Mouse (Mus musculus): ENCODE data around the gene Tsc22d2.
A peak's percentile ranks its signal among the peaks of the same experiment; 100 is the strongest.
"Not testable (repeated sequence)": the region's sequence is repeated elsewhere in the genome, so short reads cannot be mapped to it uniquely, and the experiment has no call there.

Gene Tsc22d2

GRCm38 (mm10) chr3:58434414-58434813 is 19.9 kb downstream of the Tsc22d2 start:
- DNase-seq: no peak

GRCm38 (mm10) chr3:58448230-58448629 is 33.7 kb downstream of the Tsc22d2 start:
- DNase-seq: peak; percentile 42

- no peak for DNase-seq
These were observed 35.0 kb downstream of the Tsc22d2 start for GRCm38 (mm10) chr3:58449487-58449886.

GRCm38 (mm10) chr3:58454414-58455205 is 40.1 kb downstream of the Tsc22d2 start:
- DNase-seq: no peak

- DNase-seq: no peak
These were observed 40.7 kb downstream of the Tsc22d2 start for GRCm38 (mm10) chr3:58455255-58455654.

- DNase-seq: peak; percentile 9
These were observed 55.3 kb downstream of the Tsc22d2 start for GRCm38 (mm10) chr3:58469655-58470437.

- not testable (repeated sequence) for DNase-seq
These were observed 60.8 kb downstream of the Tsc22d2 start for GRCm38 (mm10) chr3:58475298-58475697.

GRCm38 (mm10) chr3:58478755-58479455 is 64.4 kb downstream of the Tsc22d2 start:
- no peak for DNase-seq

- DNase-seq: peak; percentile 35
These were observed 71.4 kb downstream of the Tsc22d2 start for GRCm38 (mm10) chr3:58485883-58486282.

GRCm38 (mm10) chr3:58487121-58487520 is 72.6 kb downstream of the Tsc22d2 start:
- DNase-seq: no peak

GRCm38 (mm10) chr3:58487999-58488775 is 73.7 kb downstream of the Tsc22d2 start:
- no peak for DNase-seq

- DNase-seq: peak; percentile 36
These were observed 76.3 kb downstream of the Tsc22d2 start for GRCm38 (mm10) chr3:58490787-58491186.

- no peak for DNase-seq
These were observed 79.1 kb downstream of the Tsc22d2 start for GRCm38 (mm10) chr3:58493621-58494020.

- peak; percentile 7 for DNase-seq
These were observed 87.4 kb downstream of the Tsc22d2 start for GRCm38 (mm10) chr3:58501961-58502360.

GRCm38 (mm10) chr3:58503720-58504333 is 89.3 kb downstream of the Tsc22d2 start:
- DNase-seq: no peak

- DNase-seq: no peak
These were observed 90.2 kb downstream of the Tsc22d2 start for GRCm38 (mm10) chr3:58504676-58505075.

- DNase-seq: no peak
These were observed 93.7 kb downstream of the Tsc22d2 start for GRCm38 (mm10) chr3:58508020-58508750.

GRCm38 (mm10) chr3:58511581-58511980 is 97.1 kb downstream of the Tsc22d2 start:
- peak; percentile 11 for DNase-seq

- no peak for DNase-seq
These were observed 98.2 kb downstream of the Tsc22d2 start for GRCm38 (mm10) chr3:58512740-58513139.

- no peak for DNase-seq
These were observed 99.0 kb downstream of the Tsc22d2 start for GRCm38 (mm10) chr3:58513483-58513882.

- no peak for DNase-seq
These were observed 101.6 kb downstream of the Tsc22d2 start for GRCm38 (mm10) chr3:58515947-58516601.
